Mouse (Mus musculus) kidney, postnatal 0 days (tissue): ENCODE measurements at regions not wholly inside any gene's neighbourhood (a gene's known extent, or its start where the extent isn't known, plus 50 kb on each side); places are given as distances from the start of the nearest gene placed in this dataset.

Experiments
- ATAC-seq: fragments of 200-750 bp; cut with Nextera tagmentation; replicated peaks from 2 replicates; pipeline ENCODE4 v1.8.0; 2017; ENCODE audit warnings: low read depth, moderate number of reproducible peaks, moderate TSS enrichment, moderate library complexity; ENCODE audit not compliant: low FRiP score
- DNase-seq: peaks from one replicate; pipeline ENCODE4 v3.0.0-alpha.2; 2016; ENCODE audit warnings: low spot score
- H3K27ac ChIP-seq: fragments of 300-500 bp; sonication (generic); 2 replicates; pipeline ENCODE4 v1.5.1; 2014; ENCODE audit warnings: mild to moderate bottlenecking
- H3K27me3 ChIP-seq: fragments of 300-500 bp; sonication (generic); 2 replicates; pipeline ENCODE4 v1.6.1; 2014; ENCODE audit warnings: low read length, mixed read lengths; ENCODE audit not compliant: insufficient read depth
- H3K36me3 ChIP-seq: fragments of 300-500 bp; sonication (generic); 2 replicates; pipeline ENCODE4 v1.6.1; 2014; ENCODE audit warnings: low read length, mixed read lengths; ENCODE audit not compliant: insufficient read depth
- H3K4me1 ChIP-seq: fragments of 300-500 bp; sonication (generic); replicated peaks from 2 replicates; pipeline ENCODE4 v1.6.1; 2014; ENCODE audit warnings: antibody characterized with exemption, low read length, mixed read lengths; ENCODE audit not compliant: insufficient read depth
- H3K4me2 ChIP-seq: fragments of 300-500 bp; sonication (generic); 2 replicates; pipeline ENCODE4 v1.6.1; 2014; ENCODE audit warnings: mild to moderate bottlenecking, low read length, moderate library complexity, mixed read lengths
- H3K4me3 ChIP-seq: fragments of 300-500 bp; sonication (generic); replicated peaks from 2 replicates; pipeline ENCODE4 v1.5.1; 2014; ENCODE audit warnings: low read depth, low read length
- H3K9ac ChIP-seq: fragments of 300-500 bp; sonication (generic); 2 replicates; pipeline ENCODE4 v1.6.1; 2014; ENCODE audit warnings: low read depth, low read length
- H3K9me3 ChIP-seq: fragments of 300-500 bp; sonication (generic); replicated peaks from 2 replicates; pipeline ENCODE4 v1.6.1; 2016; ENCODE audit warnings: low read length, inconsistent platforms, mixed read lengths
- CTCF ChIP-seq: IDR thresholded peaks from 2 replicates; pipeline ENCODE4 v1.5.1; 2016; ENCODE audit warnings: antibody characterized with exemption, low read depth, mild to moderate bottlenecking, moderate library complexity
- WGBS: fragments of 180-500 bp; shearing (Covaris S2); extraction: QIAGEN DNeasy Blood & Tissue Kit; methylation state at CpG from one replicate; pipeline ENCODE4 v1.1.7; 2014; 5-methylcytosine and 5-hydroxymethylcytosine counted together

DNA sequence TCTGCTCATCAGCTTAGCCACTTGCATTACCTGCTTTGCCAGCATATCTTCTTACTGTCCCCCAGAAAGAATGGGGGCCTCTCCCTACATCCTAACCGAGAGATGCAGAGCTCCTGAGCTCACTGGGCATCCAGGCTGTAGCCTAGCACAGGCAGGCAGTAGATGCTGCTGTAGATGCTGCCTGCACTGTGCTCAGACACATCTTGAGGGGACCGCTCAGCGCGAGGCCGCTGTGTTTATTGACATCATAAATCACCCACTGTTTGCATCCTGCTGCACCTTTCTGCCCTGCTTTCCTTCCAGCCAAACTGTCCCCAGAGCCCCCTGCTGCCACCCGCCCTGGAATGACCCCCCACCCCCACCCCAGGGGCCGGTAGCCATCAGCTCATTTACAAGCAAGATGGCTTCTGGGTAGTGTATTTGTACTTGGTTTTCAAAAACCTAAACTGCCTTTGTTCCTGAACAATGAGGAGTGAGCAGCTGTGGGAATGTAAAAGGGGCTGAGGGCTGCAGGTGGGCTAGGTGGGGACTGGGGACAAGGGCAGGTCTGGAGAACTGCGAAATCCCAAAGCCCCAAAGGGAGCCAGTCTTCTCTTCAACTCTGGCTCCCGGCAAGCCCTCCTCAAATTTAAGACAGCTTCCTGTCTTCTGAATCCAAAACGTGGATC is 233.2 kb downstream of the Bcor start:
- H3K4me2 ChIP-seq = no peak overlapping the region
- H3K27ac ChIP-seq = no peak overlapping the region
- TF ChIP-seq CTCF = no peak
- H3K4me3 ChIP-seq = no peak overlapping the region
- 30% methylated on average over 10 of the region's 10 CpGs for WGBS
- no peak for DNase-seq
- no peaks in the 10 kb centered on the region for H3K9me3 ChIP-seq
- ATAC-seq = no peak
- H3K4me1 ChIP-seq = no peaks in the 10 kb centered on the region
- no peaks in the 10 kb centered on the region for H3K36me3 ChIP-seq
- H3K9ac ChIP-seq = no peak overlapping the region
- H3K27me3 ChIP-seq = no peaks in the 10 kb centered on the region

DNA sequence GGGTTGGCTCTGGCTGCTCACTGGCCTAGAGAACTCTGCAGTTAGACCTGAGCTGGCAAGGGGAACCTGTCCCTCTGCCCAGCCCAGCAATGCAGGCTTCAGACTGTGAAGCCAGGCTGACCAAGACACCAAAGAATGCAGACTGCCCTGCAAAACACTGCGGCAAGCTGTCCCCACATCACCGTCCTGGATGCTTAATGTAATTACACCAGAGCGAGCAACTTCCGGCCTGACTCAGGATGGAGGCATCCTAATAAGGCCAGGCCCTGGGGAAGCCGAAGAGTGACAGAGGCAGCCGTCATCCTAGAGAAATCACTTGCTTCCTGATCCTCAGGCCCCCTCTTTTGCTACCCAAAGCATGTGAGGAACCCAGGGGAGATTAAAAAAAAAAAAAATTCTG is 230.7 kb downstream of the Bcor start:
- WGBS = 61% methylated on average over 6 of the region's 6 CpGs
- Histone ChIP-seq H3K9ac (no peak overlapping the region), H3K4me3 (no peak overlapping the region), H3K27ac (no peak overlapping the region), H3K9me3 (no peaks in the 10 kb centered on the region), H3K4me1 (no peaks in the 10 kb centered on the region), H3K36me3 (no peaks in the 10 kb centered on the region), H3K27me3 (no peaks in the 10 kb centered on the region), H3K4me2 (no peak overlapping the region)
- TF ChIP-seq CTCF = no peak
- ATAC-seq (no peak), DNase-seq (no peak)

DNA sequence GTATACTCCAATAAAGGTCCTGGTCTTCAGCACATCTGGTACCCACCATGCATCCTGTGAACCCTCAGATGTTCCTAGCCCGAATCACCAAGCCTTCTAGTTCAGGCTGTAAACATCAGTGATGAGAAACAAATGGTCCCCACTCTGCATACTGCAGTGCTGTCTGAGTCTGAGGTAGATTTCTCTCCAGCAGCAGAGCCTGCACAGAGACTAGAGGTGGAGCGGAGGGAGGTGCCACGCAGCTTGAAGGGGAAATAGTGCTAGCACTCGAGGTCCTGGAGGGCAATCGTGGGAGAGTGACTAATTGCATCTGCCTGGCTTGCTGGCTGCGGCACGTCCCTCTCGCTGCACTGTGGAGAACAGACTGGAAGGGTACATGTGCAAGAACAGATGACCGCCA is 228.7 kb downstream of the Bcor start:
- Histone ChIP-seq H3K4me3 (no peak overlapping the region), H3K27me3 (no peaks in the 10 kb centered on the region), H3K27ac (no peak overlapping the region), H3K4me1 (no peaks in the 10 kb centered on the region), H3K36me3 (no peaks in the 10 kb centered on the region), H3K9ac (no peak overlapping the region), H3K4me2 (no peak overlapping the region), H3K9me3 (no peaks in the 10 kb centered on the region)
- 42% methylated on average over 9 of the region's 9 CpGs for WGBS
- TF ChIP-seq CTCF = no peak
- DNase-seq (peak; percentile 53), ATAC-seq (no peak)

DNA sequence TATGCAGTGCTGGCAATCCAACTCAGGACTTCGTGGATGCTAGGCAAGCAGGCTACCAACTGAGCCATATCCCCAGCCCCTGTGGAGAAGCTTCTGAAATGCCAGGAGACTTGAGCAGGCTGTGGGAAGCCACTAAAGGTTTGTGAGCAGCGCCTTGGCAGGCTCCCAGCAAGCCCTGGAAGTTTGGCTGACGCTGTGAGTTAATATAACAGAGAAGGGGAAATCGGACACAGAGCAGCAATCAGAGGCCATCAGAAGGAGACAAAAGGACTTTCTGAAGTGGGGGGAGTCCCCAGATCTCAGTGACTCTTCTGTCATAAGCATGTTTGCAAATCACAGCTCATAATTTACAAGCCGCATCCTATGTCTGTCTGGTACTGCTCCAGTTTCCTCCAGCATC is 224.8 kb downstream of the Bcor start:
- Histone ChIP-seq H3K4me1 (no peaks in the 10 kb centered on the region), H3K36me3 (no peaks in the 10 kb centered on the region), H3K9ac (no peak overlapping the region), H3K27ac (no peak overlapping the region), H3K4me3 (no peak overlapping the region), H3K9me3 (no peaks in the 10 kb centered on the region), H3K27me3 (no peaks in the 10 kb centered on the region), H3K4me2 (no peak overlapping the region)
- 43% methylated on average over 5 of the region's 5 CpGs for WGBS
- ATAC-seq = no peak
- peak; percentile 51 for DNase-seq
- TF ChIP-seq CTCF = no peak

DNA sequence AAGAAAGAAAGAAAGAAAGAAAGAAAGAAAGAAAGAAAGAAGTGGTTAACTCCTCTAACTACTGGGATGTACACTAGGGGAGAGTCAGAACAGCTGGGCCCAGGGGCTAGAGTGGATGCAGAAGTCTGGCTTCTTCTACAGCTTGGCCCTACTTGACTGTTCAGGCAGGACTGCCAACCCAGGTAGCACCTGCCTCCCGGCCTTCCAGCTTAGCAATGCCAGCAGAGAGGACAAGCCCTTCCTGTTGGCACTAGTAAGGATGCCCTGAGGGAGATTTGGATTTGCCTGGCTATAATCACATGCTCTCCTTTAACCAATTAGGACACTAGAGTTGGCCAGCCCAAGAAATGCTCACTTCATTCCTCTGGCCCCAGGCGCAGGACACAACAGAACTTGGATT is 219.9 kb downstream of the Bcor start:
- no peak for TF ChIP-seq CTCF
- WGBS = 76% methylated on average over 2 of the region's 2 CpGs
- ATAC-seq (no peak), DNase-seq (no peak)
- Histone ChIP-seq H3K9me3 (no peaks in the 10 kb centered on the region), H3K4me1 (no peaks in the 10 kb centered on the region), H3K27me3 (no peaks in the 10 kb centered on the region), H3K36me3 (no peaks in the 10 kb centered on the region), H3K4me3 (no peak overlapping the region), H3K27ac (no peak overlapping the region), H3K4me2 (no peak overlapping the region), H3K9ac (no peak overlapping the region)

DNA sequence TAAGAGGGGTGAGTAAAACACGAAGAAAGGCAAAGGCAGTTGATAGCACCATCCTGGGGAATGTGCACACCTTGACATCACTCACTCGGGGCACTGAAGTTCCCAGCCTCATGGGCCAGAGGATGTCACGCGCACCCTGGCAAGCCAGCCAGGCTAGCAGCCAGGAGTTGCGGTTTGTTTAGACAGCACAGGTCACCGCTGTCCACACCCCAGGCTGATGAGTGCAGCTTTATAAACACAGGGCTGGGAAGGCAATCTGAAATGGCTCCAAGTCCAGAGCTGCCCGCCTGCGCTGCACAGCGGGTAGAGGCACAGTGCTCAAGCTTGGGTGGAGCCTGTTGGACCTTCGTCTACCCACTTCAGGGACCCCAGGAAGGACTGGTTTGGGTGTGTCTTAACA is 216.8 kb downstream of the Bcor start:
- Histone ChIP-seq H3K27me3 (no peaks in the 10 kb centered on the region), H3K4me1 (no peaks in the 10 kb centered on the region), H3K4me2 (no peak overlapping the region), H3K9ac (no peak overlapping the region), H3K9me3 (no peaks in the 10 kb centered on the region), H3K27ac (no peak overlapping the region), H3K36me3 (no peaks in the 10 kb centered on the region), H3K4me3 (no peak overlapping the region)
- DNase-seq = no peak
- no peak for TF ChIP-seq CTCF
- no peak for ATAC-seq
- 42% methylated on average over 10 of the region's 10 CpGs for WGBS

DNA sequence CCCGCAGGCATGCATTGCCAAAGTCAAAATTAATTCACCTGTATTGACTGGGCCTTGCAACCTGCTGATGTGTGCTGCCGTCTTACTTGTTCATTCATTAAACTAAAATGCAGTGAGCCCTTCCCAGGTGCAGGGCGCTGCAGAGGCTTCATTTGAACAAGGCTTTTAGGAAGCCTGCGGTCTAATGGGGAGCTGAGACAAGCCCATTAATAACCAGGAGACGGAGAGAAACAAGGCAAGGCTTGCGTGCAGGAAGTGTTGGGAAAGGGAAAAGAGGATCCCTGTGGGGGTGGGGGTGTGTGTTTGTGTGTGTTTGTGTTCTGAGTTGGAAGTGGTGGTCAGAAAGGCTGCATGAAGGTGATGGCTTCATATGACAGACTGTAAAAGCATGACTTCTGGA is 215.6 kb downstream of the Bcor start:
- WGBS = 40% methylated on average over 6 of the region's 6 CpGs
- no peak for ATAC-seq
- Histone ChIP-seq H3K9ac (no peak overlapping the region), H3K27me3 (no peaks in the 10 kb centered on the region), H3K4me3 (no peak overlapping the region), H3K4me2 (no peak overlapping the region), H3K36me3 (no peaks in the 10 kb centered on the region), H3K9me3 (no peaks in the 10 kb centered on the region), H3K27ac (no peak overlapping the region), H3K4me1 (no peaks in the 10 kb centered on the region)
- TF ChIP-seq CTCF = no peak
- DNase-seq = no peak
